Mouse (Mus musculus): ENCODE measurements around the gene Psg16. TPM values are rescaled to one million over a fixed set of nuclear protein-coding genes. Genes with fewer than 3 reads are reported as not detected.

Psg16 gene
- polyA plus RNA-seq, 1 experiment from 2014 or later = 7.2 TPM

DNA sequence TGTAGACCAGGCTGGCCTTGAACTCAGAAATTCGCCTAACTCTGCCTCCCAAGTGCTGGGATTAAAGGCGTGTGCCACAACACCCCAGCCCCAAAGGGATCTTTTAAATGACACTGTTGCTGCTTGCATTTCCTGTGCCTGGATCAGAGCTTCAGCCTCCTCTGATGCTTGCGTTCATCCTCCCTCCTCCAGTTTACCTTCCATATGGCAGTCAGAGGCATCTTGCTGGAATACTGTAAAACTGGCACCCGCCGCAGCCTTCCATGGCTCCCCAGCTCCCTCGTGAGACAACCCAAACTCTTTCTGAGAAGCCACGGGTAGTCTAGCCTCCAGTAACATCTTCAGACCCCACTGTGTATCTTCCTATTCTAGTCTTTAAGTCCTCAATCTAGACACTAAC lies 44.9 kb upstream of the Psg16 start:
- 86% methylated on average over 7 of the region's 7 CpGs for WGBS
- Histone ChIP-seq H3K4me1 (ENCODE audit: control insufficient read depth, insufficient read depth, low read length) (peaks cover 18% of the 10 kb centered on the region), H3K9me3 (replicated peaks; ENCODE audit: control insufficient read depth, low read length, poor library complexity, severe bottlenecking) (no peaks in the 10 kb centered on the region), H3K4me3 (ENCODE audit: low read depth, low read length) (no peak overlapping the region), H3K9ac (ENCODE audit: low read depth, low read length) (no peak overlapping the region), H3K27me3 (ENCODE audit: control insufficient read depth, insufficient read depth, low read depth, low read length) (no peaks in the 10 kb centered on the region), H3K36me3 (ENCODE audit: control insufficient read depth, insufficient read depth, low read length) (no peaks in the 10 kb centered on the region), H3K4me2 (ENCODE audit: low read length) (no peak overlapping the region), H3K27ac (ENCODE audit: low read length) (no peak overlapping the region)
- no peak for ATAC-seq

DNA sequence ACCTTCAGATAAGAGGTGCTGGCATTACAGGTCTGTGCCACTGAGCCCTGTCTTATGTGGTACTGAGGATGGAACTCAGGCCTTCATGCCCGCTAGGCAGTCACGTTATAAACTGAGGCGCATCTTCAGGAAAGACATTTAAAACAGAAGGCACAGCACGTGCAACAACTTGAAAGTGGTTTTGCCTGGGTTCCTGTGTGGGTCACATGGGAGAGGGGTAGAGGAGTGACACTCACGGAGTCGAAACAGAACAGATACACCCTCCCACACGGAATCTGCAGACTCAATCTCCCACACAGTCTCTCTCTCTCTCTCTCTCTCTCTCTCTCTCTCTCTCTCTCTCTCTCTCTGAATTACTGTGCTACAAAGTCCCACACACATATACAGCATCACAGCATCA lies 43.6 kb upstream of the Psg16 start:
- no peak for ATAC-seq
- Histone ChIP-seq H3K4me2 (ENCODE audit: low read length) (no peak overlapping the region), H3K36me3 (ENCODE audit: control insufficient read depth, insufficient read depth, low read length) (no peaks in the 10 kb centered on the region), H3K9me3 (replicated peaks; ENCODE audit: control insufficient read depth, low read length, poor library complexity, severe bottlenecking) (no peaks in the 10 kb centered on the region), H3K4me1 (ENCODE audit: control insufficient read depth, insufficient read depth, low read length) (peaks cover 18% of the 10 kb centered on the region), H3K27me3 (ENCODE audit: control insufficient read depth, insufficient read depth, low read depth, low read length) (no peaks in the 10 kb centered on the region), H3K9ac (ENCODE audit: low read depth, low read length) (no peak overlapping the region), H3K4me3 (ENCODE audit: low read depth, low read length) (no peak overlapping the region), H3K27ac (ENCODE audit: low read length) (no peak overlapping the region)
- 86% methylated on average over 7 of the region's 7 CpGs for WGBS

DNA sequence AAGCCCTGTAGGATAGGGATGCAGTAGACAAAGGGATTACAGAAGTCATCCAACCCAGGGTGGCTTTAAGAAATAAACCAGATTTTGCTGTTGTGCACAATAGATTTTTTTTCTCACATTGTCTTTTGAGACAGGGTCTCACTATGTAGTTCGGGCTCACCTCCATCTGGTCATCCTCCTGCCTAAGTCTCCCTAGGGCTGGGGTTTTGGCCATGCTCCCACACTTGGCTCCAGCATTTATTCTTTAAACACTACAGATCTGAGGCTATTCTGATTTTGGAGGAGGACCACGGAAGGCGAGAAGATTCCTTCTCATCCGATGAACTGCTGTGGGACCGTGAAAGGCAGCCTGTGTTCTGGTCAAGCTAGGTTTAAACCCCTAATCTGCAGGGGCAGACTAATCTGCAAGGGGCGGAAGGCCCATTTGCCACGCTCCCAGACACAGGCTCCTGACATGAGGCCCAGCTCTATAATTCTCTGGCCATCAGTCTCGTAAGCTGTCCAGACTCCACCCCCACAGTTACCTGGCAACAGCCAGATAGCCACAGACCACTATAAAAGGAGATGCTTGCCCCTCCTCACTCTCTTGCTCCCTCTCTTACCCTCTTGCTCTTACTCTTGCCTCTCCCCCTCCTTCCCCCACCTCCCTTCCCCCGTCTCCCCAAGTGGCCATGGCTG lies 35.7 kb upstream of the Psg16 start:
- no peaks in the 10 kb centered on the region for H3K4me1 ChIP-seq (ENCODE audit: control insufficient read depth, insufficient read depth, low read length)
- no peak overlapping the region for H3K9ac ChIP-seq (ENCODE audit: low read depth, low read length)
- no peak overlapping the region for H3K27ac ChIP-seq (ENCODE audit: low read length)
- no peak overlapping the region for H3K4me3 ChIP-seq (ENCODE audit: low read depth, low read length)
- H3K9me3 ChIP-seq (replicated peaks; ENCODE audit: control insufficient read depth, low read length, poor library complexity, severe bottlenecking) = no peaks in the 10 kb centered on the region
- H3K27me3 ChIP-seq (ENCODE audit: control insufficient read depth, insufficient read depth, low read depth, low read length) = no peaks in the 10 kb centered on the region
- peak; percentile 70 for ATAC-seq
- H3K4me2 ChIP-seq (ENCODE audit: low read length) = no peak overlapping the region
- 21% methylated on average over 9 of the region's 9 CpGs for WGBS
- H3K36me3 ChIP-seq (ENCODE audit: control insufficient read depth, insufficient read depth, low read length) = no peaks in the 10 kb centered on the region

DNA sequence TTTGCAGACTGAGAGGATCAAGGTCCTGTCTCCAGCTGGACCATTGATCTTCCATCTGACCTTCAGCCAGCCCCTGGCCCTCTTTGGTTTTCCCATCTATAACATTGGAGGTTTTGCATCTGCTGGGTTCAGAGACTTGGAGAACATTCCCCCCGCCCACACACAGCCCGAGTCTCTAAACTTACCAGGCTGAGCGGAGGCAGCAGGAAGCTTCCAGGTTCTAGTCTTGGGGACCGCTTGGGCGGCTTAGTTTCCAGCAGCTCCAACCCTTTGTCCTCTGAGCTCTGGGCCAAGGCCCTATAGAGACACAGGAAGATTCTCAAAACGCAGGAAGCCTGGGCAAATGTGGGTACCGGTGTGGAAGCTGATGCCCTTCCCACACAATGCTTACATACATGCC lies 34.5 kb upstream of the Psg16 start:
- no peak overlapping the region for H3K27ac ChIP-seq (ENCODE audit: low read length)
- 93% methylated on average over 7 of the region's 7 CpGs for WGBS
- H3K9ac ChIP-seq (ENCODE audit: low read depth, low read length) = no peak overlapping the region
- H3K36me3 ChIP-seq (ENCODE audit: control insufficient read depth, insufficient read depth, low read length) = no peaks in the 10 kb centered on the region
- H3K9me3 ChIP-seq (replicated peaks; ENCODE audit: control insufficient read depth, low read length, poor library complexity, severe bottlenecking) = no peaks in the 10 kb centered on the region
- no peak overlapping the region for H3K4me2 ChIP-seq (ENCODE audit: low read length)
- no peak for ATAC-seq
- no peaks in the 10 kb centered on the region for H3K4me1 ChIP-seq (ENCODE audit: control insufficient read depth, insufficient read depth, low read length)
- no peaks in the 10 kb centered on the region for H3K27me3 ChIP-seq (ENCODE audit: control insufficient read depth, insufficient read depth, low read depth, low read length)
- no peak overlapping the region for H3K4me3 ChIP-seq (ENCODE audit: low read depth, low read length)

DNA sequence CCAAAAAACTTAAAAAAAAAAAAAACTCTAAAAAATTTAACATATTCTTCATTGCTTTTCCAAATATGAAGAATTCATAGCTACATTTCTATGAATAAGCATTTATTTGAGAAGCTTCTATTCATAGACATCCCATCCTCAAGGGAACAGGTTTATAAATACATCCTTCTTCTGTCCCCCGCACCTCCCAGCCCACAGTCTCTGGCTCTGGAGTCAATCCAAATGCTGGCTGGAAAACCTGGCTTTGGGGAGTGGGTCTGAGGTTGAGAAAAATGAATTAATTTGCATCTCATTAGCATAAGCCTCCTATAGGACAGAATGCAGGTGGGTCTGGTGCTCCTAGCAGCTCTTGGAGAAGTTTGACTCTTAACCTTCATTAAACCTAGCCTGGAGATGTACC lies 28.1 kb upstream of the Psg16 start:
- no peak overlapping the region for H3K27ac ChIP-seq (ENCODE audit: low read length)
- no peak overlapping the region for H3K4me2 ChIP-seq (ENCODE audit: low read length)
- H3K9ac ChIP-seq (ENCODE audit: low read depth, low read length) = no peak overlapping the region
- H3K4me1 ChIP-seq (ENCODE audit: control insufficient read depth, insufficient read depth, low read length) = no peaks in the 10 kb centered on the region
- no peaks in the 10 kb centered on the region for H3K36me3 ChIP-seq (ENCODE audit: control insufficient read depth, insufficient read depth, low read length)
- no peak for ATAC-seq
- no peak overlapping the region for H3K4me3 ChIP-seq (ENCODE audit: low read depth, low read length)
- no peaks in the 10 kb centered on the region for H3K27me3 ChIP-seq (ENCODE audit: control insufficient read depth, insufficient read depth, low read depth, low read length)
- no peaks in the 10 kb centered on the region for H3K9me3 ChIP-seq (replicated peaks; ENCODE audit: control insufficient read depth, low read length, poor library complexity, severe bottlenecking)
- 37% methylated on average over 1 of the region's 1 CpGs for WGBS

DNA sequence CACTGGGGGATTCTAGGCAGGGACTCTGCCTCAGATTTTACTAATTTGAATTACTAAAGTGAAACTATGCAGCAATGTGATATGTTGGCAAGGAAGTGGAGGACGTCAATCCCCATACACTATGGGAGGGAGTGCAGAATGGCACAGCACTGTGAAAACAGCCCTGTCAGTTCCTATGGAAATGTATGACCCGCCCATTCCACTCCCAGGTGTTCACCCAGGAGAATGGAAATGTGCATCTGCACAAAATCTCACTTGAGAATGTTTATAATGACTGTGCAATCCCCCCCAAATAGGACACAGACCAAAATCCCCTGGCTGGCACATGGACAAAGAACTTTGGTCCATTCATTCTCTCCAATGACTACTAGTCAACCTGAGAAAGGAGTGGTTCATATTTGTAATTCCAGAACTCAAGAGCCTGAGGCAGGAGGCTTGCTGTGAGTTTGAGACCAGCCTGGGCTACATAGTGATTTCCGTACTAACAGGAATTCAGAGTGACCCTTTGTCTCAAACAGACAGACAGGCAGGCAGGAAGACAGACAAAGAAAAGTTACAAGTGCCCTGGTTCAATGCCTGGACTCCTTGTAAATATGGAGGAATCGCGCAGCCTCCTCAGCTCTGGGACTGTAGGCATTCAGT lies 26.7 kb upstream of the Psg16 start:
- Histone ChIP-seq H3K4me2 (ENCODE audit: low read length) (no peak overlapping the region), H3K9me3 (replicated peaks; ENCODE audit: control insufficient read depth, low read length, poor library complexity, severe bottlenecking) (no peaks in the 10 kb centered on the region), H3K4me1 (ENCODE audit: control insufficient read depth, insufficient read depth, low read length) (no peaks in the 10 kb centered on the region; the same call in 1 of the 2 replicates), H3K27ac (ENCODE audit: low read length) (no peak overlapping the region), H3K9ac (ENCODE audit: low read depth, low read length) (no peak overlapping the region), H3K4me3 (ENCODE audit: low read depth, low read length) (no peak overlapping the region), H3K36me3 (ENCODE audit: control insufficient read depth, insufficient read depth, low read length) (no peaks in the 10 kb centered on the region), H3K27me3 (ENCODE audit: control insufficient read depth, insufficient read depth, low read depth, low read length) (no peaks in the 10 kb centered on the region)
- WGBS = 82% methylated on average over 5 of the region's 5 CpGs
- no peak for ATAC-seq

DNA sequence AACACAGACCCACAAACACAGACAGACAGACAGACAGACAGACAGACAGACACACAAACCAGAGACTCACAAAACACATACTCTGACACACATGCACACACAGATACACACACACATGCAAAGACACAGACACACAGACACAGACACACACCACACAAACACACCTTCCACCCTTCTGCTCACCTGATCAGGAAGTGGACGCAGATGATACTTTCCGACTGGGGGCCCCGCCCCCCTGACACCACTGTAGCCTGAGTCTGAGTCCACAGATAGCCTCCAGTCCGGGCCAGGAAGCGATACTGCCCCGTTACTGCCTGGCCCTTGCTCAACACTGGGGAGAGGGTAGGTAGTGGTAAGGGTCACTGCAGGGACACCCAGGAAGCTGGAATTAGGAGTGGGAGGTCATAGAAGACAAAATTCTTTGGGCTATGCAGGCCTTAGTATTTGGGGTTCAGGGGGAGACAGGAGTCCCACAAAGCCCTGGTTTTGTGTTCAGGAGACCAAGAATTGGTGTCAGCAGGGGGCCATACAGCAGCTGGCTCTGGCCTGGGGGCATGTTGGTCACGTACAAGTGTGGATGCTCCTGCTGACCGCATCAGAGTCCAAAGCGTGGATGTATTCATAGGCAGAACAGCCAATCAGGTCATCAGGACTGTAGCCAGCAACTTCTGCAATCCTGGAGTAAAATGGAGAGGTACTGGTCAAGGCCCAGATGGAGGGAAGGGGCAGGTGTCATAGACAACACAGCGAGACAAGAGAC lies 25.2 kb upstream of the Psg16 start:
- no peaks in the 10 kb centered on the region for H3K9me3 ChIP-seq (replicated peaks; ENCODE audit: control insufficient read depth, low read length, poor library complexity, severe bottlenecking)
- ATAC-seq = no peak
- H3K36me3 ChIP-seq (ENCODE audit: control insufficient read depth, insufficient read depth, low read length) = no peaks in the 10 kb centered on the region
- H3K27ac ChIP-seq (ENCODE audit: low read length) = no peak overlapping the region
- no peaks in the 10 kb centered on the region for H3K27me3 ChIP-seq (ENCODE audit: control insufficient read depth, insufficient read depth, low read depth, low read length)
- 85% methylated on average over 10 of the region's 10 CpGs for WGBS
- H3K9ac ChIP-seq (ENCODE audit: low read depth, low read length) = no peak overlapping the region
- H3K4me1 ChIP-seq (ENCODE audit: control insufficient read depth, insufficient read depth, low read length) = no peaks in the 10 kb centered on the region; the same call in 1 of the 2 replicates
- no peak overlapping the region for H3K4me2 ChIP-seq (ENCODE audit: low read length)
- no peak overlapping the region for H3K4me3 ChIP-seq (ENCODE audit: low read depth, low read length)

DNA sequence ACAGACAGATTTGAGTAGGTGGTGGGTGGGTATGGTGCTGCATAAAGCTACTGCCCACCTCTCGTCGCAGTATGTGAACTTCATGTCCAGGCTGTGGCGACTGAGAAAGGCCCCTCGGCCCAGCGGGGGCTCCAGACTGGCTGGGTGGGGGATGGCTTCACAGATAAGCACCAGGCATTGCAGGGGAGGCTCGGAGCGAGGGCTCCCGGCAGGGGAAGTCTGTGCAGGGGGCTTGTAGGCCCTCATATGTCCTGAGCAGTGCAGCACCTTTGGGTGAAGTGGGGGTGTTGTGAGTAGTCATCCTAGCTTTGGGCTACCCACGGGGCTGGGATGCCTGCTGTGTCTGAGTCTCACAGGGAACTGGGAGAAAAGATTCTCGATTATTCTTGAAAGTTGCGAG lies 23.3 kb upstream of the Psg16 start:
- H3K4me2 ChIP-seq (ENCODE audit: low read length) = no peak overlapping the region
- H3K36me3 ChIP-seq (ENCODE audit: control insufficient read depth, insufficient read depth, low read length) = no peaks in the 10 kb centered on the region
- no peak overlapping the region for H3K4me3 ChIP-seq (ENCODE audit: low read depth, low read length)
- 70% methylated on average over 11 of the region's 11 CpGs for whole genome bisulfite sequencing
- no peaks in the 10 kb centered on the region for H3K27me3 ChIP-seq (ENCODE audit: control insufficient read depth, insufficient read depth, low read depth, low read length)
- ATAC-seq = no peak
- no peak overlapping the region for H3K9ac ChIP-seq (ENCODE audit: low read depth, low read length)
- H3K27ac ChIP-seq (ENCODE audit: low read length) = no peak overlapping the region
- H3K9me3 ChIP-seq (replicated peaks; ENCODE audit: control insufficient read depth, low read length, poor library complexity, severe bottlenecking) = no peaks in the 10 kb centered on the region
- H3K4me1 ChIP-seq (ENCODE audit: control insufficient read depth, insufficient read depth, low read length) = no peaks in the 10 kb centered on the region; the same call in 1 of the 2 replicates
